Mouse (Mus musculus) kidney, adult 11 months (tissue): ENCODE results near the gene Ugt1a7c.
"Not testable (repeated sequence)": the region's sequence is repeated elsewhere in the genome, so short reads cannot be mapped to it uniquely, and the experiment has no call there.

ENCODE experiments used
- DNase-seq: peaks from one replicate; pipeline ENCODE4 v3.0.0; 2022

The Ugt1a7c gene

GRCm38 (mm10) chr1:88094941-88095492, at the start of gene Ugt1a7c:
TSS of gene Ugt1a7c (plus strand) at chr1:88095062.
- DNase-seq = peak; percentile 21

GRCm38 (mm10) chr1:88047408-88047807, 47.5 kb upstream of the Ugt1a7c start:
- DNase-seq = not testable (repeated sequence)

- no peak for DNase-seq
Observed at GRCm38 (mm10) chr1:88055088-88055487, 39.8 kb upstream of the Ugt1a7c start, which contains the start of gene Ugt1a10. TSS of gene Ugt1a10 (plus strand) at chr1:88055388.

GRCm38 (mm10) chr1:88066472-88067102, 28.3 kb upstream of the Ugt1a7c start:
- not testable (repeated sequence) for DNase-seq

GRCm38 (mm10) chr1:88070495-88070894, 24.4 kb upstream of the Ugt1a7c start, which contains the start of gene Ugt1a9:
TSS of gene Ugt1a9 (plus strand) at chr1:88070800.
- no peak for DNase-seq

GRCm38 (mm10) chr1:88070902-88071301, 24.0 kb upstream of the Ugt1a7c start:
- DNase-seq = no peak

GRCm38 (mm10) chr1:88074471-88074870, 20.4 kb upstream of the Ugt1a7c start:
- DNase-seq = no peak

- no peak for DNase-seq
Observed at GRCm38 (mm10) chr1:88077128-88077527, 17.7 kb upstream of the Ugt1a7c start.

- DNase-seq = no peak
Observed at GRCm38 (mm10) chr1:88081670-88082069, 13.2 kb upstream of the Ugt1a7c start.

GRCm38 (mm10) chr1:88086125-88086524, 8.7 kb upstream of the Ugt1a7c start:
- DNase-seq = no peak

GRCm38 (mm10) chr1:88087513-88087912, 7.3 kb upstream of the Ugt1a7c start, which contains the start of gene Ugt1a8:
TSS of gene Ugt1a8 (plus strand) at chr1:88087813.
- DNase-seq = no peak

GRCm38 (mm10) chr1:88092341-88092740, 2.5 kb upstream of the Ugt1a7c start:
- no peak for DNase-seq

- peak; percentile 30 for DNase-seq
Observed at GRCm38 (mm10) chr1:88094270-88094676, 589 bp upstream of the Ugt1a7c start.

GRCm38 (mm10) chr1:88098546-88098945, 3.7 kb downstream of the Ugt1a7c start:
- not testable (repeated sequence) for DNase-seq

- not testable (repeated sequence) for DNase-seq
Observed at GRCm38 (mm10) chr1:88099691-88100090, 4.8 kb downstream of the Ugt1a7c start.

GRCm38 (mm10) chr1:88103019-88103418, 8.2 kb downstream of the Ugt1a7c start, which contains the start of gene Ugt1a6b:
TSS of gene Ugt1a6b (plus strand) at chr1:88103252.
- DNase-seq = not testable (repeated sequence)

- not testable (repeated sequence) for DNase-seq
Observed at GRCm38 (mm10) chr1:88103697-88104468, 9.0 kb downstream of the Ugt1a7c start.

GRCm38 (mm10) chr1:88104667-88105430, 10.0 kb downstream of the Ugt1a7c start:
- DNase-seq = no peak

- DNase-seq = peak; percentile 59
Observed at GRCm38 (mm10) chr1:88105656-88106055, 10.8 kb downstream of the Ugt1a7c start.

GRCm38 (mm10) chr1:88109027-88109557, 14.2 kb downstream of the Ugt1a7c start:
- not testable (repeated sequence) for DNase-seq

- DNase-seq = not testable (repeated sequence)
Observed at GRCm38 (mm10) chr1:88109604-88110003, 14.7 kb downstream of the Ugt1a7c start.

GRCm38 (mm10) chr1:88112769-88113168, 17.9 kb downstream of the Ugt1a7c start:
- not testable (repeated sequence) for DNase-seq
